Mouse (Mus musculus) liver, embryonic 14.5 days (tissue): Measurements from ENCODE around the gene Igfbp4.

ENCODE experiments used
- CTCF ChIP-seq: IDR thresholded peaks from 2 replicates; pipeline ENCODE4 v1.5.1; 2016; ENCODE audit warnings: antibody characterized with exemption, low read depth, control low read depth
- EP300 ChIP-seq: IDR thresholded peaks from 2 replicates; pipeline ENCODE4 v1.6.1; 2016; ENCODE audit warnings: antibody characterized with exemption, low read depth

- TF ChIP-seq EP300 (no peak), CTCF (peak; percentile 97)
Observed at GRCm38 (mm10) chr11:99065979-99066378, 24.9 kb downstream of the Igfbp4 start.
